Mouse (Mus musculus) frontal cortex, postnatal 36 days (tissue): ENCODE measurements around the gene Cmtm4.

Experiments
- DNase-seq, 2 experiments: peaks; one replicate each; pipeline ENCODE4 v3.0.0; 2022; ENCODE audit warnings: low spot score in 2 of 2

The Cmtm4 gene

DNA sequence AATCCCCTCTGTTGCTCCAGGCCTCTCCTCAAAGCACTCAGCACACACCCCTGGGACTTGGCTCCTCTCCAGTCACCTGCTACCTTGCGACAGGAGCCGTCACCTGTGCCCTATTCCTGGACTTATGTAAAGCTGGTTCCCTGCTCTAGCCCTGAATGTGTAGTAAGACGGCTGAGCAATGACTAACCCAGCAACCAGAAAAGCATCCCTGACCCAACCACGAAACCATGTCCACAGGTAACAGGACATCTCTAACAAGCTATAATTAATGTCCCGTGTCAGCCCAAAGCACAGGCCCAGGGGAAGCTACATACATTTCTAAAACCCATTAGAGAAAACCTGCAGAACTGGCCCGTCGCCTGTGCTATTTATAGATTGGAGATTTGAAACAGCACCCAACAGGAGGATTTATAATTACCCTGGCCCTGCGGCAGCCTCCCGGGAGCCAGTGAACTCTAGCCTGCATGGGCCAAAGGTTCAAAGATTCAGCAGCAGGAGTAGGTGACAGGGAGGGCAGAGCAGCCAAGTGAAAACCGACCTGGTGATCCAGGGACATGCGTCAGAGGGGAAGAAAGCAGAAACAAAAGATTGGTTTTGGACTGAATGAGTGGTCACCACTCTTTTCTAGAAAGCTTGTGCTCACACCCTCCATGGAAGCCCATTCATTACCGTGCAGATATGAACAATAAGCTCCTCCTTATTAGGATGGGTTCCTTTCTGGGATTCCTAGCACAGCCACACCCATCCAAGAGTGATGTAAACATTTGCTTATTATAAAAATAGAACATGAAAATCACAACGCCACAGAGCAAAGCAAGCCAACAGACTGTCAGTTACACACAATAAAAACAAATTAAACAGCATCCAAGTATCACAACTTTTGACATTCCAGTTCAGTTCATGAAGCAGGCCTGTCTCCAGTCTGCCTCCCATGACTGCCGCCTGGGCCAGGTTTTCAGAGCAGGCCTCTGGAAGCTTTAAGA is 20.5 kb downstream of the Cmtm4 start:
- DNase-seq, result no peak

- no peak for DNase-seq
These were observed 21.3 kb downstream of the Cmtm4 start for GRCm38 (mm10) chr8:104374269-104374668.

DNA sequence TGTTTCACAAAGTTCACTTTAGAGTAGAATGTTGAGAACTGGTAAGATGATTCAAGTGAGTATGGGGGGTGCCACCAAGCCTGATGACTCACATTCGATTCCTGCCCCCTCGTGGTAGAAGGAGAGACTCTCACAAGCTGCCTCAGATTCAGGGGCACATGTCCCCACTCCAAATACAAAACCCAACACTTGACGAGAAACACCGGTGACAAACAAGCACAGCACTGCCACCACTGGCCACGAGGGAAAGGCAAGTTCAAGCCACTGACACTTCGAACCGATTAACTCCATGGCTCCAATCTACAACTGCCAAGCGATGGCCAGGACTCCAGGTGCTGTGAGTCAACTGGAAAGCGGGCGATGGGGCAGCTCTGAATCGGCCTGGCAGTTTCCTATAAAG is 21.8 kb downstream of the Cmtm4 start:
- no peak for DNase-seq

GRCm38 (mm10) chr8:104371121-104371520 is 24.5 kb downstream of the Cmtm4 start:
- no peak for DNase-seq

DNA sequence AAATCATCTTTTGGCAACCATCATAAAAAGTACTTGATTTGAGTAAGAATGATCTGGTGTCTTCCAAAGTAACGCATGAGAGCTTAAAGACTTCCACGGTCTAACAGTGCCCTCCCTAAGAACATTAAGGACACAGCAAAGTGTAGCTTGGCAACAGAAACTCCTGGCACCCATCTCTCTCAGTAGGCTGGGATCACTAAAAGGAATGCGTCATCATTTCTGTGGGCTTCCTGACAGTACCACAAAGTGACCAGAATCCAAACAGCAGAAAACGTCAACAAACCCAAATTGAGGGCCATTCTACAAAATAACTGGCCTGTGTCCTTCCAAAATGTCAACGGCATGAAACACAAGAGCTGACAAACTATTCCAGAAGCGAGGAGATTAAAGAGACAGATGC is 25.5 kb downstream of the Cmtm4 start:
- no peak for DNase-seq

DNA sequence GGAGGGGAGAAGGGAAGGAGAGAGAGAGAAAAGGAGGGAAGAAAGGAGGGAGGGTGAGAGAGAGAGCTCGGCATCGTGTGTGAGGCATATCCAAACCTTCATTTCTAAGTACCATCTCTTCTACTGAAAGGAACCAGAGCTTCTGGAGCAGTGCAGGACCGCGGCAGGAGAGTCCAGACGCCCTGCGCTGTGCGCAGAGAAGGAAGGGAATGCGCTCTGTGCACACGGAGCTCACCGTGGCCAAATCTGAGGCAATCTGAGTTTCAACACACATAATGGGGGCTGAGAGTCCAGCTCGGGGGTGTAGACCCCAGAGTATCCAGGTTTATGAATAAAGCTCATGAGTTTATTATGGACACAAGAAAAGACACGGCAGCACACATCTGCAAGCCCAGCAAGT is 26.0 kb downstream of the Cmtm4 start:
- no peak for DNase-seq

DNA sequence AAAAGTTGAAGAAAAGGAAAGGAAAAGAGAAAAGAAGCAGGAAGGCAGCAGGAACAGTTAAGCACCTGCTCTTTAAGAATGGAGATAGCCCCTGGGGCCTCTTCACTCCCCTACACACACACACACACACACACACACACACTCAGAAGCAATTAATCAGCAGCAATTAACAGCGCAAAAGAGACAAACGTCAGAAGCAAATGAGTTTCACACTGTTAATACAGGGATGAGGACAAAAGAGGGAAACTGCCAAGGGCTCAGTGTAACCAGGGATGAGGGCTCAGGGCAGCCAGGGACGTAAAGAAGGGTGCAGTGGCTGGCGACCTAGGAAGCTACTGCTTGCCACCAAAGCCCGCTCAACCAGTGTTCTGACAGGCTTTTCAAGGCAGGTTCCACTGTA is 28.2 kb downstream of the Cmtm4 start:
- no peak for DNase-seq

- DNase-seq, result no peak
These were observed 29.9 kb downstream of the Cmtm4 start for GRCm38 (mm10) chr8:104365695-104366094.

DNA sequence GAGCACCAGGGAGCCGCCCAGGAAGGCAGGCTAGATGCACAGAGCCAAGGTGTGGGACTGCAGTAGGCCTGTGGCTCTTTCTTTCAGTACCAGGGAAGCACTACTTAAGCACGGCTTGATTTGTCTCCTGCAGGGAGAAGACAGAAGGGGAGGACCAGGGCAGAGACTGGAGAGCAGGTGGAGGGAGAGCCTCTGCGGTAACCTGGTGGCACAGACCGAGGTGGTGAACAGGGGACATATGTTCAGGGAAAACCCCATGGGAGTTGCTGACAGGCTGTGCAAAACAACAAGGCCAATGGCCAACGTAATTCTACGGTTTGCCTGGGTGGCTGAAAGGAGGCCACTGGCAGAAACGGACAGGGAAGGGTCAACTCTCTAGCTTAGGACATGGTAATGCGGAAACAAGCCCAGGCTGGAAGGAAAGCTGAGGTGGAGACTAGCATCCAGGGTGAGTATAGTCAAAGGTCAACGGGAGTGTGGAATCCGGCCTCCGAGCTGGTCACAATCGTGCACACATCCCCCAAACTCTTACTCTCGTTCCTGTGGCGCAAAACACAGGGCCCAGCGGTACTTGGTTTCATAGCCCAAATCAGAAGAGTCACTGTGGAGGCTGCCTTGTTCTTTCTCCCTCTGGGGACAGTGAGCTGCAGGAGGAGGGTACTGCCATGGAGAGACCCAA is 35.7 kb downstream of the Cmtm4 start:
- no peak for DNase-seq

- DNase-seq, result no peak
These were observed 37.0 kb downstream of the Cmtm4 start for GRCm38 (mm10) chr8:104358637-104359036.

DNA sequence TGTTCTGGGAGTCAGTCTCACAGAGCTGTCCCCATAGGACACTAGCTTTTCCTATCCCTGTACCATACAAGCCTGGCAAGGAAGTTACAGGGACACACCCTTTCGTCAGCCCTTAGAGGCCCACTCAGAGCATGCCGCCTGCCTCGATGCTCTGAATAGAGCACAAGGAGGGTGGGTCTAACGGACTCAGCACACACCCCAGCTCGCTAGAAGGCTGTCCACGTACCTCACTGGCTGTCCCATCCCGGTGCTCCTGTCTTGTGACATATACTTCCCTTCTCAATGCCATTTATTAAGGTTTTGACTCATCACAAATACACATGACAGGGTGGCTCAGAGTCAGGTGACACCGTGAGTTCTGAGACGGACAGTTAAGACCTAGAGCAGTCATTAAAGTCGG is 41.1 kb downstream of the Cmtm4 start:
- no peak for DNase-seq

DNA sequence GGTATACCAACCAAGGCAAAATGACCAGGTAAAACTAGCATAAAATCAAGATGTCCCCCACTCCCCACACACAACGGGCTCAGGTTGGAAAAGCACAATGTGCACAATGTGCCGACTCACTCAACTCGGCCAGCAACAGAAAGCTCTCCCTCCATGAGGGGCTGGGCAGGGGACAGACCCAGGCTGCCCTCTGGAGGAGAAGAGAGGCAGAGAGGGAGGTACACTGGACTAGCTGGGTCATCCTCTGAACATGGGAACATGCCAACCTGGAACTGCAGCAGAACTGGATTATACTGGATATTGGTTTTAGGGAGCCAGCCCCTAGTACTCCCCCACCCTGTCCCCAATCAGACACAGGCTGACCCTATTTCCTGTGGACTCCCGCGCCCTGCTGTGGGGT is 42.4 kb downstream of the Cmtm4 start:
- DNase-seq, result no peak

GRCm38 (mm10) chr8:104350047-104350446 is 45.6 kb downstream of the Cmtm4 start:
- DNase-seq, result no peak

DNA sequence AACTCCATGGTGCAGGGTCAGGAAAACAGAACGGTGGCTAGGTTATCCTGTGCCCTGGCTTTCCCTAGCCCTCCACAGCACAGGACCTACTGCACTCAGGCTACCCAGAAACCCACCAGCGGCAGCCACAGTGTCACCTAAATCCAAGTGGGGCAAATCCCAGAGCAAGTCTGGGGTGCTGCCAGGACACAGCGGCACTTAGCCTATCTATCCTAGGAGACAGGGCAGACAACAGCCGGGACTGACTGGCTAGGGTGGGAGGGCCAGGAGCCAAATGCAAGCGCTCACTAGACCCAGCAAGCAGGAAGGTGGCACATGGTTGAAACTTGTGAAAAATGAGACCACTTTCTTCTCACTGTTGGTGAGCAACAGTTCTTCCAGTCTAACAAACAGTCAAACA is 46.6 kb downstream of the Cmtm4 start:
- DNase-seq, result no peak

GRCm38 (mm10) chr8:104346706-104347105 is 48.9 kb downstream of the Cmtm4 start:
- DNase-seq, result no peak

GRCm38 (mm10) chr8:104344622-104345021 is 51.0 kb downstream of the Cmtm4 start:
- DNase-seq, result no peak

DNA sequence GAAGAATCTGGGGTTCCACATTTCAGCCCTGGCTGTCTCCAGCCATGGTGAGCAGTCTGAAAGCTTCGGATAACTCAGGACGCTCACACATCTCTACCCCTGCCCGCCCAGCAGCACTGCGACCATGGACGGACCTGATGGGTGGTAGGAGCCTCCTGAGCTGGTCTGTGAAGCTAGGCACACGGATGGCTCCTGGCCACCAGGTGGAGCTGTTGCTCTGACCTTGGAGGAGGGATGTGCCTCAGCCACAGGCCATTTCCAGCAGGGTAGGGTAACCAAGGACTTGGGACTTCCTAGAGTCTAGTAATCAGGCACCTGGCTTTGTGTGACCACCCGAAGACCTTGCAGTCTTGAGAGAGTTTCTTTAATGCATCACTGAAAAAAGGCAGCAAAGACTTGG is 51.6 kb downstream of the Cmtm4 start:
- peak; percentile 82 to 84 for DNase-seq

GRCm38 (mm10) chr8:104342426-104342825 is 53.2 kb downstream of the Cmtm4 start:
- DNase-seq, result no peak

GRCm38 (mm10) chr8:104341678-104342077 is 53.9 kb downstream of the Cmtm4 start:
- no peak for DNase-seq

GRCm38 (mm10) chr8:104341106-104341561 is 54.5 kb downstream of the Cmtm4 start:
- DNase-seq, result no peak

DNA sequence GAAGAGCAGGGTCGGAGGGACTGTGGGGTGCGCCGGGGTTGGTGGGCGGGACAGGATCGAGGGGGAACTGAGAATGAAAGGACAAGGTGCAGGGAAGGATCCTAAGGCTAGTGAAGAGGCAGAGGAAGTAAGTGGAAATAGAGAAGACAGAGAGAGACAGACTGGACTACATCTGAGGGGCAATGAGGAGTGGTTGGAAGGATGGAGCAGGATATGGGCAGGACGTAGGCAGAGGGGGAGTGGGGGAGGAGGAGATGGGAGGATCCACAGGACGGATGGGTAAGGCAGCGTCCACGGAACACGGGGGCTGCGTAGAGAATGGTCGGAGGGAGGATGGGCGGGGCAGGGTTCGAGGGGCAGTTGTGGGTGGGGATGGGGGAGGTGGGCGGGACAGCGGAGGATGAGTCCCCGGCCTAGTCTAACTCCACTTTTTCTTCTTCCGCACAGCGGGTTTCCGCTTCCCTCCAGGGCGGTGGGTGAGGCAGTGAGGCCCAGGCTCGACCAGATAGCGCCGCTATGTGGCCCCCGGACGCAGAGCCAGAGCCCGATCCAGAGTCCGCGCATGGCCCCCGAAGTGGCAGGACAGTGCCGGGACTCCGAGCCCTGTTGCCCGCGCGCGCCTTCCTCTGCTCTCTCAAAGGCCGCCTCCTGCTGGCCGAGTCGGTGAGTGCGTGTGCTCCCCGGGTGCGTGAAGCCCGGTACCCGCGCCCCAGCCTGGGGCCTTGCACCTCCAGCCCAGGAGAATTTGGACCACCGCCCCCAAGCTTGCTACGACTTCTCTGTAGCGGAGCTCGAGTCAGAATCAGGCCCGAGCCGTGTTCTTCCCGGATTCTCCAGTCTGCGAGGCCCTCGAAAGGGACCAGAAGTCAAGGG is 55.1 kb downstream of the Cmtm4 start:
- DNase-seq, result peak; percentile 40 to 41

DNA sequence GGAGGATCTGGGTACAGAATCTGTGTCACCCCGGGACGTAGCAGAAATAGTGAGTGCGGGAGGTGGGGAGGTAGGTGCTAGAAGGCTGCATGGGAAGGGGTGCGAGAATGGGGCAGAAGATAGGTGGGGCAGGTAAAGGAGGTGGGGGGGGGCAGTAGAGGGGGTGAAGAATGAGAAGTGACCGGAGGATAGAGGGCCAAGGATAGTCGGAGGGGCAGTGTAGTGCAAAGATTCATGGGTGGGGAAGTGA is 55.7 kb downstream of the Cmtm4 start:
- no peak for DNase-seq
